Mouse (Mus musculus) forebrain, embryonic 14.5 days (tissue): ENCODE measurements at regions not wholly inside any gene's neighbourhood (a gene's known extent, or its start where the extent isn't known, plus 50 kb on each side); places are given as distances from the start of the nearest gene placed in this dataset.
A peak's percentile ranks its signal among the peaks of the same experiment; 100 is the strongest.

Experiments used
- ATAC-seq: fragments of 200-750 bp; cut with Nextera tagmentation; 2 replicates; pipeline ENCODE4 v1.8.0; 2017; ENCODE audit warnings: mild to moderate bottlenecking, moderate library complexity
- DNase-seq: peaks from one replicate; pipeline ENCODE4 v3.0.0-alpha.2; 2015; ENCODE audit warnings: low spot score
- H3K27ac ChIP-seq: fragments of 300-500 bp; sonication (generic); 2 replicates; pipeline ENCODE4 v1.5.1; 2014; ENCODE audit warnings: low read depth, mild to moderate bottlenecking, control low read depth, low read length, moderate library complexity
- H3K27me3 ChIP-seq: fragments of 300-500 bp; sonication (generic); replicated peaks from 2 replicates; pipeline ENCODE4 v1.6.1; 2014; ENCODE audit warnings: low read length, control low read depth, mixed read lengths; ENCODE audit not compliant: control insufficient read depth, insufficient read depth
- H3K36me3 ChIP-seq: fragments of 300-500 bp; sonication (generic); 2 replicates; pipeline ENCODE4 v1.6.1; 2014; ENCODE audit warnings: low read length, control low read depth; ENCODE audit not compliant: control insufficient read depth, insufficient read depth
- H3K4me1 ChIP-seq: fragments of 300-500 bp; sonication (generic); 2 replicates; pipeline ENCODE4 v1.6.1; 2014; ENCODE audit warnings: antibody characterized with exemption, low read length, control low read depth; ENCODE audit not compliant: control insufficient read depth, insufficient read depth
- H3K4me2 ChIP-seq: fragments of 300-500 bp; sonication (generic); 2 replicates; pipeline ENCODE4 v1.6.1; 2014; ENCODE audit warnings: mild to moderate bottlenecking, control low read depth, low read length
- H3K4me3 ChIP-seq: fragments of 300-500 bp; sonication (generic); 2 replicates; pipeline ENCODE4 v1.5.1; 2014; ENCODE audit warnings: low read depth, low read length, control low read depth
- H3K9ac ChIP-seq: fragments of 300-500 bp; sonication (generic); 2 replicates; pipeline ENCODE4 v1.6.1; 2014; ENCODE audit warnings: mild to moderate bottlenecking, low read length, control low read depth, moderate library complexity
- H3K9me3 ChIP-seq: fragments of 300-500 bp; sonication (generic); replicated peaks from 2 replicates; pipeline ENCODE4 v1.6.1; 2016; ENCODE audit warnings: low read length, control low read depth, mixed read lengths; ENCODE audit not compliant: control insufficient read depth
- WGBS: fragments of 180-500 bp; shearing (Covaris S2); extraction: QIAGEN DNeasy Blood & Tissue Kit; methylation state at CpG from one replicate; pipeline ENCODE4 v1.1.7; 2014; 5-methylcytosine and 5-hydroxymethylcytosine counted together

- Histone ChIP-seq H3K9ac (no peak overlapping the region), H3K36me3 (no peaks in the 10 kb centered on the region), H3K9me3 (no peaks in the 10 kb centered on the region), H3K4me2 (no peak overlapping the region), H3K27ac (no peak overlapping the region), H3K4me1 (no peaks in the 10 kb centered on the region), H3K27me3 (no peaks in the 10 kb centered on the region), H3K4me3 (no peak overlapping the region)
- WGBS = 74% methylated on average over 7 of the region's 7 CpGs
- DNase-seq (no peak), ATAC-seq (no peak)
Observed at GRCm38 (mm10) chr16:65916831-65917230, 101.8 kb downstream of the Vgll3 start.

- WGBS = 78% methylated on average over 1 of the region's 1 CpGs
- no peak overlapping the region for H3K27ac ChIP-seq
Observed at GRCm38 (mm10) chr16:65925986-65926385, 110.9 kb downstream of the Vgll3 start.

GRCm38 (mm10) chr16:65963829-65964228 lies 148.8 kb downstream of the Vgll3 start:
- Histone ChIP-seq H3K4me1 (0 out of 2 replicates have a peak, but pooled peaks cover 5% of the 10 kb centered on the region), H3K4me3 (no peak overlapping the region), H3K4me2 (no peak overlapping the region), H3K9ac (no peak overlapping the region), H3K27ac (no peak overlapping the region), H3K27me3 (no peaks in the 10 kb centered on the region), H3K36me3 (no peaks in the 10 kb centered on the region), H3K9me3 (no peaks in the 10 kb centered on the region)
- DNase-seq = no peak
- ATAC-seq = no peak; the same call in 1 of the 2 replicates
- WGBS = 84% methylated on average over 4 of the region's 4 CpGs

More at GRCm38 (mm10) chr16:65925986-65926385, 110.9 kb downstream of the Vgll3 start:
- Histone ChIP-seq H3K27me3 (no peaks in the 10 kb centered on the region), H3K4me1 (no peaks in the 10 kb centered on the region), H3K9me3 (no peaks in the 10 kb centered on the region), H3K4me3 (no peak overlapping the region), H3K4me2 (no peak overlapping the region), H3K36me3 (no peaks in the 10 kb centered on the region), H3K9ac (no peak overlapping the region)
- DNase-seq = no peak
- no peak for ATAC-seq

GRCm38 (mm10) chr16:65964260-65964659 lies 149.2 kb downstream of the Vgll3 start:
- no peak overlapping the region for H3K9ac ChIP-seq
- peak; percentile 76; the same call in 1 of the 2 replicates for ATAC-seq
- peak; percentile 32 for DNase-seq

GRCm38 (mm10) chr16:65977075-65977474 lies 162.0 kb downstream of the Vgll3 start:
- ATAC-seq = no peak
- Histone ChIP-seq H3K9ac (no peak overlapping the region), H3K4me1 (no peaks in the 10 kb centered on the region), H3K27me3 (no peaks in the 10 kb centered on the region), H3K27ac (no peak overlapping the region), H3K4me3 (no peak overlapping the region), H3K4me2 (no peak overlapping the region), H3K36me3 (no peaks in the 10 kb centered on the region), H3K9me3 (no peaks in the 10 kb centered on the region)
- DNase-seq = no peak
- WGBS = 91% methylated on average over 4 of the region's 4 CpGs

More at GRCm38 (mm10) chr16:65964260-65964659, 149.2 kb downstream of the Vgll3 start:
- no peaks in the 10 kb centered on the region for H3K27me3 ChIP-seq
- H3K36me3 ChIP-seq = no peaks in the 10 kb centered on the region
- no peaks in the 10 kb centered on the region for H3K9me3 ChIP-seq
- H3K27ac ChIP-seq = no peak overlapping the region
- 0 out of 2 replicates have a peak, but pooled peaks cover 5% of the 10 kb centered on the region for H3K4me1 ChIP-seq
- H3K4me2 ChIP-seq = no peak overlapping the region
- 38% methylated on average over 1 of the region's 1 CpGs for WGBS
- H3K4me3 ChIP-seq = no peak overlapping the region

- H3K36me3 ChIP-seq = no peaks in the 10 kb centered on the region
- H3K4me1 ChIP-seq = no peaks in the 10 kb centered on the region
- peak; percentile 9 for DNase-seq
- H3K4me3 ChIP-seq = no peak overlapping the region
- no peaks in the 10 kb centered on the region for H3K9me3 ChIP-seq
- ATAC-seq = 0 out of 2 replicates have a peak, but pooled peaks have one; percentile 23
- no peak overlapping the region for H3K9ac ChIP-seq
- 24% methylated on average over 2 of the region's 2 CpGs for WGBS
- no peak overlapping the region for H3K4me2 ChIP-seq
- no peaks in the 10 kb centered on the region for H3K27me3 ChIP-seq
- no peak overlapping the region for H3K27ac ChIP-seq
Observed at GRCm38 (mm10) chr16:65987186-65987585, 172.1 kb downstream of the Vgll3 start.

- H3K27me3 ChIP-seq = no peaks in the 10 kb centered on the region
- H3K36me3 ChIP-seq = no peaks in the 10 kb centered on the region
- H3K4me2 ChIP-seq = no peak overlapping the region
- no peaks in the 10 kb centered on the region for H3K9me3 ChIP-seq
- H3K9ac ChIP-seq = no peak overlapping the region
- WGBS = 86% methylated on average over 1 of the region's 1 CpGs
- H3K27ac ChIP-seq = no peak overlapping the region
- ATAC-seq = no peak
- no peaks in the 10 kb centered on the region for H3K4me1 ChIP-seq
- no peak overlapping the region for H3K4me3 ChIP-seq
- no peak for DNase-seq
Observed at GRCm38 (mm10) chr16:65999343-65999742, 184.3 kb downstream of the Vgll3 start.

GRCm38 (mm10) chr16:66000728-66001273 lies 185.7 kb downstream of the Vgll3 start:
- WGBS = 59% methylated on average over 6 of the region's 6 CpGs
- Histone ChIP-seq H3K36me3 (no peaks in the 10 kb centered on the region), H3K27ac (no peak overlapping the region), H3K9ac (no peak overlapping the region), H3K4me1 (no peaks in the 10 kb centered on the region), H3K4me2 (no peak overlapping the region), H3K4me3 (no peak overlapping the region), H3K9me3 (no peaks in the 10 kb centered on the region), H3K27me3 (no peaks in the 10 kb centered on the region)
- ATAC-seq (no peak), DNase-seq (no peak)

GRCm38 (mm10) chr16:66004689-66005088 lies 189.6 kb downstream of the Vgll3 start:
- Histone ChIP-seq H3K4me1 (no peaks in the 10 kb centered on the region), H3K9ac (no peak overlapping the region), H3K27me3 (no peaks in the 10 kb centered on the region), H3K4me2 (no peak overlapping the region), H3K9me3 (no peaks in the 10 kb centered on the region), H3K27ac (no peak overlapping the region), H3K36me3 (no peaks in the 10 kb centered on the region), H3K4me3 (no peak overlapping the region)
- ATAC-seq = no peak
- WGBS = 87% methylated on average over 9 of the region's 9 CpGs
- no peak for DNase-seq
